Mouse (Mus musculus): ENCODE measurements at regions not wholly inside any gene's neighbourhood (a gene's known extent, or its start where the extent isn't known, plus 50 kb on each side); places are given as distances from the start of the nearest gene placed in this dataset.

DNA sequence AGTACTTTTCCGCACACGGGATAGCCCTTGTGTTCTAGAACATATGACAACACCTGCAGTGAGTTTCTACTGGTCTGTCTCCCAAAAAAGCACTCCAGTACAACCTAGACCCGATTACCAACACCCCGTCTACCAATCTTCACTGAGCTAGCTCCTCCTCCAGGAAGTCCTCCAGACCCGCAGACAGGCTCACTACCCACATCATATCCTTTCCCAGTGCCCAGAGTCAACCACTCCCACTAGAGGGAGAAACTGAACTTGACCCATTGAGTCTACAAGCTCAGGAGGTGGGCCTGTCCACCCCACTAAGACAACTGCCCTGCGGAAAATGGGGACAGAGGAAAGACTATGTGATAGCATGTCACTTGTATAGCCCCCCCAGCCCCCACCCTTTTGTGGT is 51.2 kb upstream of the Ppp1r26 start:
- intact Hi-C loops (cut with DNase I), result no loop called here
- DNase-seq (ENCODE audit: extremely low spot score in 1 of 2, low spot score in 2 of 2), result no peak
- H3K27ac ChIP-seq, result no peak overlapping the region
- TF ChIP-seq CTCF (IDR thresholded peaks at IDR 0.05), result no peak
- H3K4me3 ChIP-seq, result no peak overlapping the region
